Mouse (Mus musculus) left cerebral cortex, postnatal 36 days (tissue): Measurements from ENCODE around the gene Ezh1. TPM values are rescaled to one million over a fixed set of nuclear protein-coding genes. Genes with fewer than 3 reads are reported as not detected.

Experiments
- DNase-seq, 2 experiments: peaks; one replicate each; pipeline ENCODE4 v3.0.0; 2021 to 2022; ENCODE audit warnings: low spot score in 2 of 2, mixed read lengths in 1 of 2
- intact Hi-C: fragments of 180-260 bp; cut with DNase I; formaldehyde crosslinking; loops from one replicate; pipeline ENCODE4 v1.15.1; 2025
- total RNA-seq, 2 experiments: library from RNA; stranded (reverse); gene quantifications; 2 replicates each; pipeline ENCODE4 v1.2.3; 2021

Ezh1 gene
- total RNA-seq, 2 experiments from 2014 or later = 47.8 to 52.1 TPM

DNA sequence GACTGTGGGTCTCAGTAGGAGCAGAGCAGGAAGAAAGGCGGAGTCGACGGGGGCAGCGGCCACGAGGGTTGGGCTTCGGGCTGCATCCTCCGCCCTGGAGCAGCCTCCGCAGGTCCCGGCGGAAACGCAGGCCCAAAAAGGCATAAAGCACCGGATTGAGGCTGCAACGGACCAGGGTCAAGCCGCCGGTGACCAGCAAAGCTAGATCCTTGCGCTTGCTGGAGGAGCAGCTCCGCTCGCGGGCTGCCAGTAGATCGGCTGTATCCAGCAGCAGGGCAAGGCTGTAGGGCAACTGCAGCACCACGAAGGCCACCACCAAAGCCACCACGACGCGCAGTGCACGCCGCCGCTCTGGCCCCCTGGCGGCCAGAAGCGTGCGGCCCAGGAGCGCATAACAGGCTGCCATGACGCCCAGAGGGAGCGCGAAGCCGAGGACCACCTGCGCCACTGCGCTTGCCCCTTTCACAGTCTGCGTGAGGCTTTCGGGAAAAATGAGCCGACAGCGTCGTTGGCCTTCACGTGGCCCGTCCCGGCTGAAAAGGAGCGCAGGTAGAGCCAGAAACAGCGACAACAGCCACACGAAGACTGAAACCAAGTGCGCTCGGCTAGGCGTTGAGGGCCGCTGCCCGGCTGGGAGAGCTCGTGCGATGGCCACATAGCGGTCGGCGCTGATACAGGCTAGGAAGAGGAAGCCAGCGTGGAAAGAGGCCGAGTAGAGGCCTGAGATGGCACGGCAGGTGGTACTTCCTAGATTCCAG lies 52.5 kb downstream of the Ezh1 start:
- intact Hi-C loops = loop anchor here (10.0 kb wide), 1 partner anchor 189 kb away; no protein-coding TSS in a partner anchor
- DNase-seq = peak in 1 of 2 experiments; percentile 65

DNA sequence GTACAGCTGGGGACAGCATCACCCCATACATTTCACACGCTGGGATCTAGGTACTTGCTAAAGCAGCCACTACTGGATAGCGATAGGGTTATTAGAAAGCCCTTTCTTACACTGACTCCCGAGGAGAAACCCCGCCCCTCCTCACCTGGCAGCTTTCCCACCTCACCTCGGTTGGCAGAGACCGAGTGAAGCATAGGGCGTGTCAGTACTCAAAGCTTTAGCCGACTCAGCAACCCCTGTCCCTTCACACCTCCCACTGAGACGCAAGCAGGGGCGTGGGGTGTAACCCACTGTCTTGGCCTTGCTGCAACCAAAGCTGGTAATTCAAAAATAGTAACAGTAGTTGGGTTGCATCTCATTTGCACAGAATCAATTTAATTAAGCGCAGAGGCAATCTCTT lies 53.2 kb downstream of the Ezh1 start:
- DNase-seq = no peak
- intact Hi-C loops = loop anchor here (10.0 kb wide), 1 partner anchor 188 kb away; no protein-coding TSS in a partner anchor

DNA sequence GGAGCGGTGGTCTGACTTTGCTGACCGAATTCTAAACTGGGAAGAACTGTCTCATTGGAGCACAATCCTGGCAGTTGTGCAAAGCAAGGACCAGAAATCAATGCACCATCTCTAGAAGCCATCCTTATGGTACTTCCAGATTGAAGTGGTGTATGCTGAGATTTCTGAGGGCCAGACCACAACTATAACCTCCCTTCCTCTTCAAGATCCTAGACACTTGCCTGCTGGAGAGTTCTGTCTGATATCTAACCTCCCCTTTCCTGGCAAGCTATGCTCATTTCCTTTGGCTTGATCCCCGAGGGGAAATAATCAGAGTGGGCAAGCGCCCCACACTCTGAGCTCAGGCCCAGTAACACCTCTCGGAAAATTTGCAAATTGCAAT lies 53.8 kb downstream of the Ezh1 start:
- no peak for DNase-seq
- intact Hi-C loops = loop anchor here (10.0 kb wide), 1 partner anchor 188 kb away; no protein-coding TSS in a partner anchor

DNA sequence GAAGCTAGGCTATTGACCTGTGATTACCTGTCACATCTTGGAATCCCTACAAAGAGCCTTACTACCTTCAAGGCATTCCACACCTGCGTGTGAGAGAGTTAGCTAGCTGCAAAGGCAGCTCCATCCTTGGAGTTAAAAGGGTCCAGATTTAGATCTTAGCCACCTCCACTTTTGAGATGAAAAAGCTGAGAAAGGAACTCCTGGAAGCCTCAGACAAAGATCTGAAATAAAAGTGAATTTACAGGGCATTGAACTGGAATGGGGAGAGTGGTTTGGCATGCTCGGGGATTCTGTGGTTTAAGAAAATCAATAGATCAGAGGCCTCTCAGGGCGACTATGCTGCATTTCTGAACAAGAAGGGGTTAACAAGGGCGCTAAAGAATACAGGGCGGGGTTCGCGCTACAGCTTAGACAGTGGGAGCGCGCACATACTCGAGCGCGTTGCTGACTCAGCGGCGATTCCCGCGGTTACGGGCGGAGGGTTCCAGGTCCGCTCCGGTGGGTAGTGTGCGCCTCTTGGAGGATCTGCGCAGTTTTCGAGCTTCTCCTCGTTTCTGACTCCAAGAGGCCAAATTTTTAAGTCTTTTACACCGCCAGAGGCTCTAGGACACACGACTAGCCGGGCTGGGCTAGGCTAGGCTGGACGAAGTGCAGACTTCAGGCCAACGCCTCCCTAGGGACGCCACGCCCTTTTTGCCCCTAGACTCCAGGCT lies 54.4 kb downstream of the Ezh1 start:
- peak; percentile 71 to 78 for DNase-seq
- intact Hi-C loops = loop anchor here (2.0 to 10.0 kb wide), 2 partner anchors 53 to 187 kb away; partner anchors contain the start of genes Retreg3 and Tubg1

DNA sequence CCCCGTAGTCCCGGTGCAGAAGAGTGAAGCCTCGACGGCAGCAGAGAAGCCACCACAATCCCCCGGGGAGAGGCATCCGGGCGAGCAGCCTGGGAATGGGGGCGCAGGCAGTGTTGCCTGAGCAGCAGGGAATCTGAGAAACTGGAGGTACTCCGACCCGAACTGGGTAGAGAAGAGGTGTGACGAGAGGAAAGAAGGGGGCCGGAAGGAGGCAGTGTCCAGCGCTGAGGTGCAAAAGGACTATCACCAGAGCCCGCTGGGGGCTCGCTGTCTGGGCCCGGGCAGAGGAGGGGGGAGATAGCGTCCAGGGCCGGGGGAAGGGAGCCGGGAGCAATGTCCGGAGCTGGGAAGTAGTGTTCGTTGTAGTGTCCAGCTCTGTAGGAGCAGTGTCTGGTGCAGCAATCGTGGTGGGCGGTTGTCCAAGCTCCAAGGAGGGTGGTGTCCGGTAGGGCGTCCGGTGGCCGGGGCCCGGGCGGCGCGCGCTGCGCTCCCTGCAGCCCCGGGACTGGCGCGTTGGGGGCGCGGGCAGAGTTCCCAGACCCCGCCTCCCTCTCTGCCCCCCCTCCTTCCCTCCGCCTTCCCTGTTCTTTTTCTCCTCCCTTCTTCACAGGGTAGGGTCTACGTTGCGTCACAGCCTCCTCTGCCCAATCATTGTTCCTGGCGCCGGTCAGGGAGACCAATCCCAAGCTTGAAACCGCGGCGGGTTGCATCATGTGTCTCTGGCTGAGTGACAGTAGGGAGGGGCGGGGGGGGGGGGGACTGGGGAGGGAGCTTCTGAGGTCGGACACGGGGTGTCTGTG lies 55.3 kb downstream of the Ezh1 start, which contains the start of gene Plekhh3:
TSS of gene Plekhh3 (minus strand) at position 541 of the 800 bp plus-strand sequence.
- intact Hi-C loops = loop anchor here (2.0 to 10.0 kb wide), 2 partner anchors 52 to 186 kb away; partner anchors contain the start of genes Retreg3 and Tubg1
- DNase-seq = peak; percentile 93 to 94

DNA sequence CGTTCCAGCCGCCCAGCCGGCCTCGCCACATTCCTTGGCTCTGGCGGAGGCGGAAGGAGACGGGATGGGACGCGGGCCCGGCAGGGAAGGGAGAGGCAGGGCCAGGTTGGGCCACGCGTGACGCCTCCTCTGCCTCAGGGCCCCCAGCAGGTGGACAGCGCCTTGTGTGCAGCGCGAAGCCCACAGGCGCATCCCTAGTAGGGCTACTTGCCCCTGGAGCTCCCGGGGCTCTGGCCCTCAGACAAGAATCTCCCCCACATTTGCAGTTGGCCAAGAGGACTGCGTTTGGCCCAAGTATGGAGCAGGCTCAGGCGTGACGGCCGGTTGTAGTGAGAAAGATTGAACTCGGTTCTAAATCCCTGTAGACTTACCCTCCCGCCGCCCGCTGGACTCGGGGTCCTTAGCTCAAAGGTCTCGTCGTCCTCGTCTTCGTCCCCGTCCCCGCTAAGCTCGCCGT lies 55.9 kb downstream of the Ezh1 start, which contains the start of gene Cntnap1:
TSS of gene Cntnap1 (plus strand) at position 170 of the 457 bp plus-strand sequence.
- intact Hi-C loops = loop anchor here (2.0 to 10.0 kb wide), 2 partner anchors 52 to 186 kb away; partner anchors contain the start of genes Retreg3 and Tubg1
- no peak for DNase-seq

DNA sequence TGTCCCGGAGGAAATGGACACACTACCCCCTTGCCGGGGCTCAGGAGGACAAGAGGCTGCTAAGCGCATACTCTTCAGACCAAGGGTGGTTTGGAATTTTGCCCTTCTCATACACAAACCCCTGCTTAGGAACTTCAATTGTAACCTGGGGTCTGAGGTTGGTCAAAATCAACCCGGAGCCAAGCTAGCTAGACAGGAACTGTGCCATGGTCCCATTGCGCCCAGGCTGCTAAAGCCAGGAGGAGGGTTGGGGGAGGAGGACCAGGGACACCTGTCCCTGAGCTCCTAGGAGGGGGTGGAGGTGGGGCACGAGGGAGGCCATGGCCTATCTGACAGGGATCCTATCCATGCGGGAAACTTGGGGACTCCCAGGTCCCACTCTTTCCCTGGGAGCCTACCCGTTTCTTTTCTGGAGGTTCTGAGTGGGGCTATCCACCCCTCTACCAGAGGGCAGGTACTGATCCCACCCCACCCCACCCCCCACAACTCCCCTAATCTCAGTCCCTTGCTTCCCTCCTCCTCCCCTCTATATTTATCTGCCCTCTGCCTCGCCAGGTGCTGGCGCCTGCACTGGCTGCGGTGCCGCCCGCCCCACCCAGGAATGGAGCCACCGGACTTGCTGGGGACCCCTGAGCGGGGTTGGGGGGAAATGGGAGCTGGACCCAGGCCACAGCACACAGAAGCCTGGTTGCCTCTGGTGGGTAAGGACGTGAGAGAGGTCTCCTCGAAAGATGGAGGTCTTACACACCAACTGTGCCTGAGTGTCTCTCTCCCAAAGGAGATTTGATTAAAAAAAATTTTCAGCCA lies 56.8 kb downstream of the Ezh1 start:
- intact Hi-C loops = loop anchor here (2.0 to 10.0 kb wide), 2 partner anchors 51 to 185 kb away; partner anchors contain the start of genes Retreg3 and Tubg1

DNA sequence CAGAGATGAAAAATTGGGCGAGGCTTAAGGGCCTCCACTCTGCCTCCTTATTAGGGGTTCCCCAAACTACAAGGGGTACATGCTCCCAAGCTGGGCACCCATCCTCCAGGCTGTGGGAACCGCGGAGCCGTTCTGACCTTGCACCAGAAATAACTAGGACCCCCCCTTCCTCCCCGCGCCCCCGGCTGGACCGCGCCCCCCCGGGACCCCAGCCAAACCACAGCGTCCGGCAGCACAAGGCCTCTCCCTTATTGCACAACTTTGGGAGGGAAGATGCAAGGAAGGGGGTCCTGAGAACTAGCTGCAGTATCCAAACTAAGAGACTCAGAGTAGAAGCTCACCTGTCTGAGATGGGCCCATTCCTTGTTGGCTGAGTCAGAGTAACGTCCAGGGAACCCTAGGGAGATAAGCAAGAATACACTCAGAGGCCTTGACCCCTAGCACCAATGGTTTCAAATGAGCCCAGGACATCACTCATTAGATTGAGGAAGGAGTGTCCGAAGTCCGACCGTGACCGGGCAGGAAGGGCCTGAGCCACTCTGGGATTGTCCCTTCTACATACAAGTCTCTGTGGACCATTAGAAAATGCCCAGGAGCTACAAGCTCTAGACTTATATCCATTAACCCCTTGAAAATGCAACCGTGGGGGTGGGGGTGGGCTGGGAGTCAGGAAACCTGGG lies 57.8 kb downstream of the Ezh1 start:
- no peak for DNase-seq
- intact Hi-C loops = no loop called here

More for the DNA sequence above, 56.8 kb downstream of the Ezh1 start:
- no peak for DNase-seq

DNA sequence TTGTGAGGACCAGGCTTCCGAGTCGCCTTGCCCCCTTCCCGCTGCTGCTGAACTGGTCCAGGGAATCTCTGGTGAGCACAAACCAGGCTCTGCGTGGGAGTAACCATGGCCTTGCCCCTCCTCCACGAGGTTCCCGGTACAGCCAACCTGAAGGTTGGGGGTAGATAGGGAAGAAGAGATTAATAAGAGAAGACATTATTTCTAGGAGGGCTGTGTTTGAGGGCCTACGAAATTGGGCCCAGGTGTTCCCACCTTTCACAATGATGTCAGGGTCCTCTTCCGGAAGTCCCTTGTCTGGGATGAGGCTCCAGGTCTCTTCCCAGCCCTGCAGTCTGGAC lies 58.3 kb downstream of the Ezh1 start:
- intact Hi-C loops = no loop called here
- no peak for DNase-seq

DNA sequence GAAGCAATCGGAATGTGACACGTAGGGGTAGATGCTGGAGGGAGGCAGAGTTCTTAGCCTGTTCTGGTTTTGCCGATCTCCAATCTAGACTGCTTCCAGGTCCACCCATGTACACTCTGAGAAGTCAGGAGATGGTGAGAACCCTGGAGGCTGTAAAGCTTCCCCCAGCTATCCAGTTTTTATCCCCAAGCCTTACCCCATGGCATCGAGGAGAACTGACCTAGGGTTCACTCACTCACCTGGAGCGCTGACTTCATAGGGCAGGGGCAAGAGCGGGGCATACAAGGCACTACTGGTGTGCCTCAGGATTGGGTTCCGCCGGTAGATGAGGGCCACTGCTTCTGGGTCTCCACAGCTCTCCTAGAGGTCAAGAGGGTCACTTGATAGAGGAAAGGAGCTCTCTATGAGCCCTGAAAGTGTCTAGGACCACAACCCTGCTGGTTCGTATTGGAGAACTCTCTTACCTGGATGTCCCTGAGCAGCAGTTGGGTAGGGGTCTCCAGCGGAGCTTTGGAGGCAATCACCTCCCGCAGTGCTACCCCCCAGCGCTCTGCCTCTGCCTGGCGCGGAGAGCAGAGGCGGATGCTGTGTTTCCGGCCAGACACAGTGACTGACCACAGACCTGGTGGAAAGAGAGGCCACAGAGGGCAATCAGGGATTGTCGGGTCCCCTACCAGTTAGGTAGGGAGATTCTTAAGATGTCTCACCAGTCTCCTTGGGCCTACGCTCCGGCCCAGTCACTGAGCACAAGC lies 58.9 kb downstream of the Ezh1 start:
- DNase-seq = no peak
- intact Hi-C loops = no loop called here

DNA sequence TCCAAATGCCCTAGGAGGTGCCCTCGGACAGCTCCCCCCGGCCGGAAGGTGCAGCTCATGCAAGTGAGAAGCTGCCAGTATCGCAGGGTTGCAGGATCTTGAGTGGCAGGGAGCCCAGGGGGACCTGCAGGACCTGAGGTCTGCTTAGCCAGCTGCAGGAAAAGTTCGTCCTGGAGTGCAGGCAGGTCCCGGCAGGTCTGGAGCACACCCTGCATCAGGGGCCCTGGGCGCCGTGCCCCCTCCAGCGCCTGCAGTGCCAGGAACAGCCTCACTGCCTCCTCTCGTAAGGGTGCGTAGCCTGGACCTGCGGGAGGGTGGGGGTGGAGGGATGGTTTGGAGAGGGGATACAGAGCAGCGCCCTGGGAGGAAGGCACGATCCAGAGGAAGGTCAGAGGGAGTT lies 59.9 kb downstream of the Ezh1 start:
- no peak for DNase-seq
- intact Hi-C loops = no loop called here

DNA sequence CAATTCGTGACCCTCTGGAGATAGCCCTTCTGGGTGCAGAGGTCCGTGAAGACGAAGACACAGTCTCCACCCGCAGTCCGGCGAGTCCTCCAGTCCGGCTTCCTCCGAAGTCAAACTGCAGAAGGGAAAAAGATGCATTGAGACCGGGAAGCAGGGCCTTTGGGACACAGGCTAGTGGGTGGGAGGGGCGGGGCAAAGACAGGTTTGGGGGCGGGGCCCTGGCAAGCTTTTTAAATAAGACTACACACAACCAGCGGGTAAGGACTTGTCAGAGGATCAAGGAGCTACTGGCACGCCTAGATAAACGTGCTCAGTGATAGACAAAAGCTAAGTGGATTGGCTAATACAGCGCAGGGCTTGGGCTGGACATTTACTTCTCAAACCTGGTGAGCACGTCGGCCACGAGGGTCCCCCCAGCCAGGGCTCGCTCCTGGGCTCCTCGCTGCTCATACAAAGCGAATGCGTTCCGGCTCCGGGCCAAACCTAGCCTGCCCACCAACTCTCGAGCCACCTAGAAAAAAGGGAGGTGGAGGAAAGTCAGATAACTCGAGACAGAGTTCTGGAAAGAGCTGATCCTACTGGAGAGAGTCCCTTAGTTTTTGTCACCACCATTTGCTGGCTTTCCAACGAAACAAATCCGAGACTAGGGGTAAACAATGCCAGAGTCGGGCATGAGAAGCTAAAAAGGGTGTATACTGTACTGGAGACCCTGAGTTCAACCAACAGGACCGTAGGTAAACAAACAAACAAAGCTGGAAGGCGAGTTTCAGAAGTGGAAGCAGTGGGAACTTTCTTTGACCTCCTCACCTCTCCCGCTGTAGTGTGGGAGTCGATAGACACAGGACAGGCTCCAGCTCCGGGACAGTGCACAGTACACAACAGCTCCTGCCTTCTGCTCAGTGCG lies 61.3 kb downstream of the Ezh1 start:
- intact Hi-C loops = no loop called here

DNA sequence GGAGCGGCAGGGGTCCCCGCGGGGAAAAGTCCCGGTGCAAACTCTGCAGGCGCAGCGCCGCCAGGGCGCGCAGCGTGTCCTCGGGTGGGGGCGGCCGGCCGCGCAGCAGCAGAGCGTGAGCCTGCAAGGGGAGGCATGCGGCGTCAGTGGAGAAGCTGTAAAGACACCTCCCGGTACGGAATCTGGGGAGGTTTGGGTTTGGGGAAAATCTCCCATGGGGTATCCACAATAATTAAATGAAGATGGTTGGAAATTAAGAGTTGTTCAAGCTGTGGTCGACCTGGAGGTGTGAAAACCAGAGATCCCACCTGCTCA lies 62.0 kb downstream of the Ezh1 start:
- no peak for DNase-seq
- intact Hi-C loops = no loop called here

More for the DNA sequence above, 61.3 kb downstream of the Ezh1 start:
- no peak for DNase-seq

DNA sequence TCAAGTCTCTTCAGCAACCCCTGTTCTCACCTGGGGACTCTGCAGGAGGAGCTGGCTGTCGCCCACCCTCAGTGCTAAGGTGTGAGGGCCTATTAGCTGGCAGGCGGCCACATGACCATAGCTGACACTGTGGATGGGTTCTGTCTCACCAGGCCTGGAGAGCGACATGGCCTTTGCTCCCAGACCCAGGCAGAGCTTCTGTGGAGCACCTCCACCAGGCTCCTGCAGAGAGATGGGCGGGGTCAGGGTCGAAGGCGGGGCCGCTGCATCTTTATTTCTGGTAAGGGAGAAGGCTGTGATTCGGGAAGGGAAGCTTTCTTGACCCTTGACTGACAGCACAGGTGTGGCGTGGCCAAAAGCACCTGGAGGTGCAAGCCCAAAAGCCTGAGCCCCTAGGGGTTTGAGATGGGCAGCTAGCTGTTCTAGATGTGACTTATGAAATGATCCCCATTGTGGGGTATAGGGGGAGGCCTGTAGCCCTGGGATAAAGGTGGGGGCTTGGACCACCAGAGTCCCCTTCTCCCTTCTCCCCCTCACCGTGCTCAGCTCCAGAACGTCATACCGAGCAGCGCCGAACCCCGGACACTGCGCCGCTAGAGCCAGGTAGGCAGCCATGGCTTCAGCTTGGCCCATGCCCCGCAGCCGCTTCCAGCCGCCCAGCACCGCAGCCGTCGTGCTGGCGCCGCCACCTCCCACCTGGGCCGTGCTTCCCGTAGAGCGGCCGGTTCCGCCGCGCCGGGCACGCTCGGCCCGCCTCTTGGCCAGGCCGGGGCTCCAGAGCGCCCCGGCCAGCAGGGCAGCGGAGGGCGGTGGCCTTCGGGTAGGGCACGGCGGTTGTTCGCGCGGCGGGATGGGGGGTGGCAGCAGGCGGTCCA lies 62.5 kb downstream of the Ezh1 start:
- intact Hi-C loops = no loop called here
- no peak for DNase-seq

DNA sequence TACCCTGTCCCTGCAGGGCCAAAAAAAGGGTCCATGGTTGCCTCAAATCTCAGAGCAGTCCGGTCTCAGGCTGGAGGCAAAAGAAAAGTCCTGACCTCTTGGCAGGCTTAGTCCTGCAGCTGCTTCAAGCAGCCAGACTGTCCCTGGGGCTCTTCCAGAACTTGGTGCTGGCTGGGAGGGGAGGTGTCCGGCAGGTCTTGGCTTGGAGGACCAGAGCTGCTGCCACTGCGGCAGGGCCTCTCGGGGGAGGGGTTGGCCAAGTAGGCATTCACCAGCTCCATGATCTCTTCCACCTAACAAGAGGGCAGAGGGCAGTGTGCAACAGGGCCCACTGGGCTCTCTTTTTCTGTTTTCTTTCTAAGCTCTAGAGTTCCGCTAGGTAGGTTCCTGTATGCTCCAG lies 63.5 kb downstream of the Ezh1 start:
- intact Hi-C loops = no loop called here
- no peak for DNase-seq

DNA sequence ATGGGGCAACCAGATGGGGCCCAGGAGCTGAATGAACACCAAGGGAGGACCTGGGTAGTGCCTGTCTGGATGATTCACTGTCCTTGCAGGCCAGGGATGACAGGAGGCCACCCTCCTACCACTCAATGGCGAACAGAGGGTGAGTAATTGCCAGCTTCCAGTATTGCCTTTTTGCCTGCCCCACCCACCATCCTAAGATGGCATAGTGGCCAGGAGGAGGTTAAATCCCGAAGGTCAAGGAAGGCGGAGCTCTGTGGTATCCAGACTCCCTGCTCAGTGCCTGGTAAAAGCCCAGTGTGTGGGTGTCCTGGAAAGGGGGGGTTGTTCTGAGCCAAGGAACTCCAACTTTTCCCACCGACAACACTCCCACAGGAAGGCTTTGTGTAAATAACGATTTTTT lies 64.0 kb downstream of the Ezh1 start:
- intact Hi-C loops = no loop called here
- no peak for DNase-seq
